Mouse (Mus musculus): ENCODE measurements around the gene Wwc2. TPM values are rescaled to one million over a fixed set of nuclear protein-coding genes. Genes with fewer than 3 reads are reported as not detected.

Wwc2 gene
- polyA plus RNA-seq, 1 experiment = 7.7 TPM

- no peak overlapping the region for H3K4me2 ChIP-seq (ENCODE audit: low read depth)
- H3K79me2 ChIP-seq (ENCODE audit: control insufficient read depth, insufficient read depth) = peaks cover 69% of the 10 kb centered on the region
- TF ChIP-seq CEBPB (IDR thresholded peaks at IDR 0.05; ENCODE audit: insufficient read depth, poor library complexity, severe bottlenecking) (no peak), TCF3 (IDR thresholded peaks at IDR 0.05; ENCODE audit: insufficient read length, low read depth) (no peak), E2F4 (IDR thresholded peaks at IDR 0.05; ENCODE audit: insufficient read depth) (no peak), MAX (IDR thresholded peaks at IDR 0.05; ENCODE audit: low read depth) (no peak), SRF (IDR thresholded peaks at IDR 0.05; ENCODE audit: control insufficient read depth, insufficient read length, low read depth) (no peak), TCF12 (IDR thresholded peaks at IDR 0.05; ENCODE audit: insufficient read depth, poor library complexity, severe bottlenecking) (no peak), USF1 (IDR thresholded peaks at IDR 0.05; ENCODE audit: low read depth) (no peak), MYOD1 (IDR thresholded peaks at IDR 0.05; ENCODE audit: control insufficient read depth in 1 of 3, insufficient read length in 2 of 3, low read depth in 2 of 3) (no peak), MYOG (IDR thresholded peaks at IDR 0.05; ENCODE audit: control insufficient read depth in 1 of 3, insufficient read depth in 1 of 3, insufficient read length in 2 of 3, low read depth in 2 of 3) (no peak), POLR2A (IDR thresholded peaks at IDR 0.05; ENCODE audit: insufficient read length, low read depth) (no peak), POLR2AphosphoS2 (IDR thresholded peaks at IDR 0.05; ENCODE audit: insufficient read length, low read depth) (no peak), REST (IDR thresholded peaks at IDR 0.05; ENCODE audit: insufficient read depth, insufficient read length) (no peak)
- no peaks in the 10 kb centered on the region for H3K27me3 ChIP-seq (ENCODE audit: control insufficient read depth, insufficient read depth, insufficient read length)
- H3K36me3 ChIP-seq (ENCODE audit: control insufficient read depth, insufficient read depth) = no peaks in the 10 kb centered on the region
- H3K4me3 ChIP-seq = no peak overlapping the region
- H3ac ChIP-seq (ENCODE audit: control insufficient read depth, insufficient read length) = no peak overlapping the region
Observed at GRCm38 (mm10) chr8:47970576-47970975, 20.1 kb downstream of the Wwc2 start.

GRCm38 (mm10) chr8:47967045-47967920 lies 23.4 kb downstream of the Wwc2 start:
- peaks cover 78% of the 10 kb centered on the region for H3K79me2 ChIP-seq (ENCODE audit: control insufficient read depth, insufficient read depth)
- no peaks in the 10 kb centered on the region for H3K36me3 ChIP-seq (ENCODE audit: control insufficient read depth, insufficient read depth)
- H3K27me3 ChIP-seq (ENCODE audit: control insufficient read depth, insufficient read depth, insufficient read length) = no peaks in the 10 kb centered on the region
- no peak overlapping the region for H3K4me2 ChIP-seq (ENCODE audit: low read depth)
- H3ac ChIP-seq (ENCODE audit: control insufficient read depth, insufficient read length) = no peak overlapping the region
- H3K4me3 ChIP-seq = no peak overlapping the region
- TF ChIP-seq REST (IDR thresholded peaks at IDR 0.05; ENCODE audit: insufficient read depth, insufficient read length) (no peak), MYOG (IDR thresholded peaks at IDR 0.05; ENCODE audit: control insufficient read depth in 1 of 3, insufficient read depth in 1 of 3, insufficient read length in 2 of 3, low read depth in 2 of 3) (no peak), SRF (IDR thresholded peaks at IDR 0.05; ENCODE audit: control insufficient read depth, insufficient read length, low read depth) (no peak), POLR2AphosphoS2 (IDR thresholded peaks at IDR 0.05; ENCODE audit: insufficient read length, low read depth) (no peak), POLR2A (IDR thresholded peaks at IDR 0.05; ENCODE audit: insufficient read length, low read depth) (no peak), MYOD1 (IDR thresholded peaks at IDR 0.05; ENCODE audit: control insufficient read depth in 1 of 3, insufficient read length in 2 of 3, low read depth in 2 of 3) (no peak), E2F4 (IDR thresholded peaks at IDR 0.05; ENCODE audit: insufficient read depth) (no peak), TCF12 (IDR thresholded peaks at IDR 0.05; ENCODE audit: insufficient read depth, poor library complexity, severe bottlenecking) (no peak), TCF3 (IDR thresholded peaks at IDR 0.05; ENCODE audit: insufficient read length, low read depth) (no peak), MAX (IDR thresholded peaks at IDR 0.05; ENCODE audit: low read depth) (no peak), USF1 (IDR thresholded peaks at IDR 0.05; ENCODE audit: low read depth) (no peak), CEBPB (IDR thresholded peaks at IDR 0.05; ENCODE audit: insufficient read depth, poor library complexity, severe bottlenecking) (no peak)

GRCm38 (mm10) chr8:47962484-47962883 lies 28.2 kb downstream of the Wwc2 start:
- H3K36me3 ChIP-seq (ENCODE audit: control insufficient read depth, insufficient read depth) = no peaks in the 10 kb centered on the region
- no peak overlapping the region for H3ac ChIP-seq (ENCODE audit: control insufficient read depth, insufficient read length)
- H3K4me2 ChIP-seq (ENCODE audit: low read depth) = no peak overlapping the region
- no peak overlapping the region for H3K4me3 ChIP-seq
- no peak for TF ChIP-seq REST (IDR thresholded peaks at IDR 0.05; ENCODE audit: insufficient read depth, insufficient read length)
- no peak for TF ChIP-seq USF1 (IDR thresholded peaks at IDR 0.05; ENCODE audit: low read depth)
- no peak for TF ChIP-seq MYOG (IDR thresholded peaks at IDR 0.05; ENCODE audit: control insufficient read depth in 1 of 3, insufficient read depth in 1 of 3, insufficient read length in 2 of 3, low read depth in 2 of 3)
- TF ChIP-seq SRF (IDR thresholded peaks at IDR 0.05; ENCODE audit: control insufficient read depth, insufficient read length, low read depth) = no peak
- no peak for TF ChIP-seq POLR2A (IDR thresholded peaks at IDR 0.05; ENCODE audit: insufficient read length, low read depth)
- TF ChIP-seq TCF12 (IDR thresholded peaks at IDR 0.05; ENCODE audit: insufficient read depth, poor library complexity, severe bottlenecking) = no peak
- no peaks in the 10 kb centered on the region for H3K27me3 ChIP-seq (ENCODE audit: control insufficient read depth, insufficient read depth, insufficient read length)
- peaks cover 58% of the 10 kb centered on the region for H3K79me2 ChIP-seq (ENCODE audit: control insufficient read depth, insufficient read depth)

- H3ac ChIP-seq (ENCODE audit: control insufficient read depth, insufficient read length) = no peak overlapping the region
- H3K27me3 ChIP-seq (ENCODE audit: control insufficient read depth, insufficient read depth, insufficient read length) = no peaks in the 10 kb centered on the region
- TF ChIP-seq MAX (IDR thresholded peaks at IDR 0.05; ENCODE audit: low read depth) (no peak), POLR2A (IDR thresholded peaks at IDR 0.05; ENCODE audit: insufficient read length, low read depth) (no peak), E2F4 (IDR thresholded peaks at IDR 0.05; ENCODE audit: insufficient read depth) (no peak), TCF12 (IDR thresholded peaks at IDR 0.05; ENCODE audit: insufficient read depth, poor library complexity, severe bottlenecking) (no peak), TCF3 (IDR thresholded peaks at IDR 0.05; ENCODE audit: insufficient read length, low read depth) (no peak), REST (IDR thresholded peaks at IDR 0.05; ENCODE audit: insufficient read depth, insufficient read length) (no peak), POLR2AphosphoS2 (IDR thresholded peaks at IDR 0.05; ENCODE audit: insufficient read length, low read depth) (no peak), MYOD1 (IDR thresholded peaks at IDR 0.05; ENCODE audit: control insufficient read depth in 1 of 3, insufficient read length in 2 of 3, low read depth in 2 of 3) (no peak)
- H3K4me3 ChIP-seq = no peak overlapping the region
- H3K36me3 ChIP-seq (ENCODE audit: control insufficient read depth, insufficient read depth) = no peaks in the 10 kb centered on the region
- H3K4me2 ChIP-seq (ENCODE audit: low read depth) = no peak overlapping the region
- H3K79me2 ChIP-seq (ENCODE audit: control insufficient read depth, insufficient read depth) = peaks cover 57% of the 10 kb centered on the region
Observed at GRCm38 (mm10) chr8:47962005-47962404, 28.7 kb downstream of the Wwc2 start.

All from myocyte (in vitro differentiated cells).